Mouse (Mus musculus) forebrain, embryonic 16.5 days (tissue): Measurements from ENCODE around the gene Cep97. TPM values are rescaled to one million over a fixed set of nuclear protein-coding genes. Genes with fewer than 3 reads are reported as not detected.
"Not testable (repeated sequence)": the region's sequence is repeated elsewhere in the genome, so short reads cannot be mapped to it uniquely, and the experiment has no call there.

Experiments
- ATAC-seq: fragments of 200-750 bp; cut with Nextera tagmentation; 2 replicates; pipeline ENCODE4 v1.8.0; 2017; ENCODE audit warnings: mild to moderate bottlenecking, moderate library complexity
- H3K27ac ChIP-seq: fragments of 300-500 bp; sonication (generic); 2 replicates; pipeline ENCODE4 v1.5.1; 2014; ENCODE audit warnings: low read length, control low read depth
- H3K27me3 ChIP-seq: fragments of 300-500 bp; sonication (generic); replicated peaks from 2 replicates; pipeline ENCODE4 v1.6.1; 2014; ENCODE audit warnings: low read length; ENCODE audit not compliant: control insufficient read depth, insufficient read depth
- H3K36me3 ChIP-seq: fragments of 300-500 bp; sonication (generic); 2 replicates; pipeline ENCODE4 v1.6.1; 2014; ENCODE audit not compliant: control insufficient read depth, insufficient read depth
- H3K4me1 ChIP-seq: fragments of 300-500 bp; sonication (generic); replicated peaks from 2 replicates; pipeline ENCODE4 v1.6.1; 2014; ENCODE audit warnings: low read length; ENCODE audit not compliant: control insufficient read depth, insufficient read depth
- H3K4me2 ChIP-seq: fragments of 300-500 bp; sonication (generic); 2 replicates; pipeline ENCODE4 v1.6.1; 2014; ENCODE audit warnings: mild to moderate bottlenecking, low read length, control low read depth
- H3K4me3 ChIP-seq: fragments of 300-500 bp; sonication (generic); replicated peaks from 2 replicates; pipeline ENCODE4 v1.5.1; 2014; ENCODE audit warnings: mild to moderate bottlenecking, low read length, control low read depth
- H3K9ac ChIP-seq: fragments of 300-500 bp; sonication (generic); replicated peaks from 2 replicates; pipeline ENCODE4 v1.6.1; 2014; ENCODE audit warnings: low read depth, low read length, control low read depth
- H3K9me3 ChIP-seq: fragments of 300-500 bp; sonication (generic); 2 replicates; pipeline ENCODE4 v1.6.1; 2016; ENCODE audit warnings: low read length; ENCODE audit not compliant: control insufficient read depth
- WGBS: fragments of 180-500 bp; shearing (Covaris S2); extraction: QIAGEN DNeasy Blood & Tissue Kit; methylation state at CpG from one replicate; pipeline ENCODE4 v1.1.7; 2014; 5-methylcytosine and 5-hydroxymethylcytosine counted together
- polyA plus RNA-seq: library from polyadenylated mRNA; unstranded; fragments of >200 nt; fragmentation: Nextera tagmentation; extraction: Ambion mirVana; gene quantifications from 2 replicates; pipeline ENCODE4 v1.2.1, GENCODE M21; 2015

Cep97 gene
- polyA plus RNA-seq, 1 experiment from 2014 or later = 19.4 TPM

DNA sequence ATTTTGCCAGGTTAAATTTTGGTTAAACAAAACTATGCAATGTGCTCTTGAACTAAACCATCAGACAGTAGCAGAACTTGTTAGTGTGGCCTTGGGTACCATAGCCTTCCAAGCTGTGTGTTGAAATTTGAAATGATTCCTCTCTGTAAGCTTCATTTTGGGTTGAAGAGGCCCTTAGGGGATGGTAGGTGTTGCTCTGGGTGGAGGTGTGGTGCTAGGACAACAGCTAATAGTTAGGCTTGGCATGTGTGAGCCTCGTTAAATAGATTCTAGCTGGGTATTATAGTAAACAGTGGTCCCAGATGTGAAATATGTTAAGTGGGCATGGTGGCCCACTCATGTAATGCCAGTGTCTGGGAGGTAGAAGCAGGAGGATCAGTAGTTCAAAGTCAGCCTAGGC is 32.6 kb upstream of the Cep97 start:
- Histone ChIP-seq H3K27ac (no peak overlapping the region), H3K9ac (peak overlapping the region; percentile 66), H3K4me2 (peak overlapping the region; percentile 91), H3K9me3 (no peaks in the 10 kb centered on the region), H3K4me1 (peaks cover 7% of the 10 kb centered on the region), H3K27me3 (no peaks in the 10 kb centered on the region), H3K36me3 (peaks cover 18% of the 10 kb centered on the region), H3K4me3 (peak overlapping the region; percentile 54)
- no peak for ATAC-seq
- WGBS = 12% methylated on average over 1 of the region's 1 CpGs

DNA sequence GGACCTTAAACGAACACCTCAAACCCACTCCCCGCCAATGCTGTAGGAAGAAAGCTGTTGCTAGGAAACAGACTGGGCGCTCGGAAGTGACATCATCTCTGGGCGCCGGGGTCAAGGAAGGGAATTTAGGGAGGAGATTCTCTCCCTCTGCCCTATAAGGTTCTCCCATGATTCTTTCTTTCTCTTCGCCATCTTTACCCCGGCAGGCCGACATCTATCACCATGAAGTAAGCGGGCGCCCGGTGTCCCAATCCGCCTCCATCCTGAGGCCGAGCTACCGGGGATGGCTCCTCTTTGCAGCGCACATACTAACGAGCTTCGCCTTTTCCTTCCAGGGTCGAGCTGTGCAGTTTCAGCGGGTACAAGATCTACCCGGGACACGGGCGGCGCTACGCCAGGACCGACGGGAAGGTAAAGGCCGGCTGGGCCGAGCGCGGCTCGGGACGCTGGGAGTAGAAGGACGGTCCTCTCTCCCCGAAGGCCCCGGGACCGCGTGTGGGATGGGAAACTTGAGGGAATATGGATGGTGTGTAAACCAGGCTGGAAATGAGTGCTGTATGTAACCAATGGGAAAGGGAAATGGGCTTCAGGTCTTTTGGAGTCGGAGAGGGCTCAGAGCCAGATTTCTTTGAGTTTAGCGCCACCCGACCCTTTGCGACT is 31.7 kb upstream of the Cep97 start, which contains the start of gene Rpl24:
TSS of gene Rpl24 (plus strand) at position 64 of the 660 bp plus-strand sequence.
- peak within 1 kb of the TSS; percentile 66 for H3K9ac ChIP-seq
- no peaks in the 10 kb centered on the region for H3K27me3 ChIP-seq
- H3K4me2 ChIP-seq = peak within 1 kb of the TSS; percentile 91
- peak; percentile 97 for ATAC-seq
- H3K9me3 ChIP-seq = no peaks in the 10 kb centered on the region
- peaks cover 7% of the 10 kb centered on the region for H3K4me1 ChIP-seq
- peak within 1 kb of the TSS; percentile 54 for H3K4me3 ChIP-seq
- peaks cover 16% of the 10 kb centered on the region for H3K36me3 ChIP-seq
- peak within 1 kb of the TSS; percentile 79 for H3K27ac ChIP-seq
- WGBS = under 1% methylated on average over 42 of the region's 42 CpGs

DNA sequence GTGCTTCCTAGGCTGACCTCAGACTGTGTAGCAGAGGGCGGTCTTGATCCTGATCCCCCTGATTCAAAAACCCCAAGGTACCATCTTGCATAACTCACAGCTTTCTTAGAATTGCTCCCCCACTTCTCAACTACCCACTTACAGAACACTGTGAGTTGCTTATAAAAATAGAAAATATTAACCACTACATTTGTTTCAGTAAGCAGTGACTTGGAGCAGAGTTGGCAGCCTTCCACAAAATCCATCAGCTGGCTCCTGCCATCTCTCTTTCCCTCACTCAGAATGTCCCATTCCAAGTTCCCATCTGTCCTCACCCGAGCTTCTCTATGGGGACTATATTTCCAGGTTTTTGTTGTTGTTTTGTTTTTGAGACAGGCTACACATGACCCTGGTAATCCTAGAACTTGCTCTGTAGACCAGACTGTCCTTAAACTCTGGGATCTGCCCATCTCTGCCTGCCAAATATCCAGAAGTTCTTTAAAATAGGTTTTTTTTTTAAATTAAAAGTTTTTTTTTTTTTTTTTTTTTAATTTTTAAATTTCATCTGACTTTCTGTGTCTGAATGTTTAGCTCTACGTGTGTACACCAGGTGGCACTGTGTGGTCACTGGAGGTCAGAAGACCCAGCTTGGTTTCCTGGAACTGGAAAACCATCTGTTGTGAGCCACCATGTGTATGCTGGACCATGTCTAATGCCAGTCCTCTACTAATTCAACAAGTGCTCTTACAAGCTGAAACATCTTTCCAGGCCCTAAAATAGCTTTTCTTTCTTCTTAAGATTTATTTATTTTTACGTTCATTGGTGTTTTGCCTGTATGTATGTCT is 29.7 kb upstream of the Cep97 start:
- Histone ChIP-seq H3K27ac (no peak overlapping the region), H3K4me3 (no peak overlapping the region), H3K27me3 (no peaks in the 10 kb centered on the region), H3K4me1 (peaks cover 7% of the 10 kb centered on the region), H3K4me2 (no peak overlapping the region), H3K36me3 (no peaks in the 10 kb centered on the region; the same call in 1 of the 2 replicates), H3K9ac (no peak overlapping the region), H3K9me3 (no peaks in the 10 kb centered on the region)
- no peak for ATAC-seq
- 58% methylated on average over 4 of the region's 4 CpGs for WGBS

DNA sequence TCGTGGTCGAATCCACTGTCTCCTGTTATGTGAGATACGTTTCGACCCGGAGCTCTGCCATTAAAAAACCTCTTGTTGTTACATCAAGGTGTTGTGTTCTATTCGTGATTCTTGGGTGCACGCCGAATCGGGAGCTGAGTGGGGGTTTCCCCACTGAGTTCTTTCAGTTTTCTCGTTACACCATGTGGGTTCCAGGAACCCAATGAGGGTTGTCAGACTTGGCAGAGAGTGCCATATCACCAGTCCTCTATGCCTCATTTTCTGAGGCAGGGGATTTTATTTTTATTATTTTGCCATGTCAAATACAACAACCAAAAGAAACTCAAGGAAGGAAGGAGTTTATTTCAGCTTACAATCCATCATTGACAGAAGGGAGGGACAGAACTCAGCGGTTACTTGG is 28.4 kb upstream of the Cep97 start:
- not testable (repeated sequence) for H3K27me3 ChIP-seq, H3K9me3 ChIP-seq, H3K4me1 ChIP-seq, H3K27ac ChIP-seq, H3K36me3 ChIP-seq, H3K9ac ChIP-seq, H3K4me2 ChIP-seq, H3K4me3 ChIP-seq, ATAC-seq
- 81% methylated on average over 6 of the region's 11 CpGs for WGBS

DNA sequence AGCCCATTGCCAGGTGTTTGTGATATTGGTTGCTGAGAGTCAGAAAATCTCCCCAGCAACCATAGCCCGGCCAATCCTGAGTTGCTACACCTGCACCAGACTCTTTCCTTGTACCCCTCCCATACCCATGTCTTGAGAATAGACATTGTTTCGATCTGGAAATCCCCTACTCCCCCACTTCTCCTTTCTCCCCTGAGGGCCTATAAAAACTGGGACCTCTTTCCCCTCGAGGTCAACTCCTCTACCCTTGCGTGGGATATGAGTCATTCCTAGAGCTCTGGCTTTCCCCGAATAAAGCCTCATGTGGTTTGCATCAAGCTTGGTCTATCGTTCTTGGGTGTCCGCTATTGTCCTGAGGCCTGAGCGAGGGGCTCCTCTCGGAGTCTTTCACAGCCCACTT is 19.5 kb upstream of the Cep97 start:
- not testable (repeated sequence) for H3K27ac ChIP-seq, H3K9me3 ChIP-seq, H3K36me3 ChIP-seq, H3K27me3 ChIP-seq, H3K4me2 ChIP-seq, H3K4me3 ChIP-seq, H3K4me1 ChIP-seq, H3K9ac ChIP-seq, ATAC-seq
- WGBS = 96% methylated on average over 9 of the region's 9 CpGs

DNA sequence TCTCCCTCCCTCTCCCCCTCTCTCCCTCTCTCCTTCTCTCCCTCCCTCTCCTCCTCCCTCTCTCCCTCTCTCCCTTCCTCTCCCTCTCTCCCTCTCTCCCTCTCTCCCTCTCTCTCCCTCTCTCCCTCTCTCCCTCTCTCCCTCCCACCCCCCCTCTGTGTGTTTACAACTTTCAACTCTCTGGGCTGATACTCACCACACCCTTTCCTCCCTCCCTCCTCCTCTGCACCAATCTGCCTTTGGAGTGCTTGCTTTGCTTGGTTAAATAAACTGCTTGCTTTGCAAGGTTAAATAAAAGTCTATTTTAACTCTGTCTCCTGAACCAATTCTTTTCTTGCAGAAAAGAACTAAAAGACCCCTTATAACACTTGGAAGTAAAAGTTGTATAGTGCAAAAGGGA is 18.1 kb upstream of the Cep97 start:
- no peaks in the 10 kb centered on the region for H3K27me3 ChIP-seq

DNA sequence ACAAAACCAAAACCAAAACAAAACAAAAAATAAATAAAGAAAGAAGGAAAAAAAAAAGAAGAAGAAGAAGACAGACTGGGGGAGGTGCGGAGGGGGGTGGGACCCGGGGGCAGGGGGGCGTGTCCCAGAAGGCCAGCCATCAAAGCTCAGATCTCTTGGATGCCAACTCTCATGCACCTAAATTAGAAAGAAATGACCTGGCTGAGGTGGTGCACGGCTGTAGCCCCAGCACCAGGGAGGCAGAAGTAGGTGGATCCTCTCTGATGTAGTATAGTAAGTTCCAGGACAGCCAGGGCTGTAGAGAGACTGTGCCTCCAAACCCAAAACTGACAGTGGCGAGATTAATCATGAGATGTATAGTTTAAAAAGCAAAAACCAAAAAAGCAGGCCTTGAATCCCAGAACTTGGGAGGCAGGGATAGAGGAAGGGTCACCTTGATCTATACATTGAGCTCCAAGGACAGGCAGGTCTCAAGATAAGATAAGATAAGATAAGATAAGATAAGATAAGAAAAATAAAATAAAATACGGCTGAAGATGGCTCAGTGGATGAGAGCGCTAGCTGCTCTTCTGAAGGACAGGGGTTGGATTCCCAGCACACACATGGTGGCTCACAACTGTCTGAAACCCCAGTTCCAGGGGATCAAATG is 17.1 kb upstream of the Cep97 start:
- no peaks in the 10 kb centered on the region for H3K36me3 ChIP-seq
- H3K27me3 ChIP-seq = no peaks in the 10 kb centered on the region
- H3K4me2 ChIP-seq = no peak overlapping the region
- no peak overlapping the region for H3K9ac ChIP-seq
- no peaks in the 10 kb centered on the region for H3K4me1 ChIP-seq
- no peaks in the 10 kb centered on the region for H3K9me3 ChIP-seq
- ATAC-seq = no peak
- no peak overlapping the region for H3K4me3 ChIP-seq
- no peak overlapping the region for H3K27ac ChIP-seq
- 81% methylated on average over 7 of the region's 7 CpGs for WGBS

More for the DNA sequence above, 18.1 kb upstream of the Cep97 start:
- no peaks in the 10 kb centered on the region for H3K36me3 ChIP-seq
- H3K4me3 ChIP-seq = no peak overlapping the region
- no peak overlapping the region for H3K9ac ChIP-seq
- H3K9me3 ChIP-seq = no peaks in the 10 kb centered on the region
- no peak overlapping the region for H3K4me2 ChIP-seq
- no peaks in the 10 kb centered on the region for H3K4me1 ChIP-seq
- no peak for ATAC-seq
- no peak overlapping the region for H3K27ac ChIP-seq

DNA sequence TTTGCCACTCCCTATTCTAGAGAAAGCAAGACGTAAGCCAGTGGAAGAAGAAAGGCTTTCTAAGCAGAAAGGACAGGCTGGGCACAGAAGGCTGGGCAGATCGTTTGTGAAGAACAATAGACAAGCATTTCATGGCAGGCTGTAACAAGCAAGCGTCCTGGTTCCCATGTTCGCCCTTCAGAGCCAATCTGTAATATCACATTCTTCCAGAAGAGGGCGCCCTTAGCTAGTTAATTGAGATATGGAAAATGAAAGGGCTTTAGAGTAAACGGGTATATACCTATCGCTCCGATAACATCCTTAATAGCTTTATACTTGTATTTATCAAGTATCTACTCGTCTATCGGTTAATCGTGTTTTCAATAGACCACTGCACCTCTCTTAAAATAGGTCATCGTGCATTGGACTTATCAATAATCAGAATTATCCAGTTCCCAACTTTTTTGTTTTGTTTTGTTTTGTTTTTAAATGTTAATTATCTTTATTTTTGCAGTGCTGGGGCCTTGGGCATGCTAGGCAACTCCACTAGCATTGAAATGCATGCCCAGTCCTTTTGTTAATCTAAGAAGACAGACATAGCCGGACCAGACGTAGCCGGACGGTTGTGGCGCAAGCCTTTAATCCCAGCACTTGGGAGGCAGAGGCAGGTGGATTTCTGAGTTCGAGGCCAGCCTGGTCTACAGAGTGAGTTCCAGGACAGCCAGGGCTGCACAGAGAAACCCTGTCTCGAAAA is 16.5 kb upstream of the Cep97 start:
- Histone ChIP-seq H3K4me2 (no peak overlapping the region), H3K36me3 (no peaks in the 10 kb centered on the region), H3K9me3 (no peaks in the 10 kb centered on the region), H3K9ac (no peak overlapping the region; the same call in 1 of the 2 replicates), H3K4me3 (no peak overlapping the region), H3K4me1 (no peaks in the 10 kb centered on the region), H3K27ac (no peak overlapping the region), H3K27me3 (no peaks in the 10 kb centered on the region)
- 36% methylated on average over 19 of the region's 19 CpGs for WGBS
- peak; percentile 83 for ATAC-seq

DNA sequence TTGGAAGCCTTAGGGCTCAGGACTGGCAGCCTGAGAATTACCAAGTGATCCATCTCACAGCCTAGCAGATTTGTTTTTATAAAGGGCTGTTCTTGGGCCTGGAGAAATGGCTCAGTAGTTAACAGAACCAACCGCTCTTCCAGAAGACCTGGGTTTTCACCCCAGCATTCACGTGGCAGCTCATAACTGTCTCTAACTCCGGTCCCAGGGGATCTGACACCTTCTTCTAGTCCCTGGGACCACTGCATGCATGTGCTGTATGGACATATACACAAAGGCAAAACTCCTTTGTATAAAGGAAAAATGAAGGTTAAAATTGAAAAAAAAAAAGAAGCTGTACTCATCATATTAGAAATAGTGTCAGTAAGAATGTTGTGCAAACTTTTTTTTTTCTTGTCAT is 15.8 kb upstream of the Cep97 start:
- H3K4me1 ChIP-seq = no peaks in the 10 kb centered on the region
- peak; percentile 38; the same call in 1 of the 2 replicates for ATAC-seq
- no peaks in the 10 kb centered on the region for H3K36me3 ChIP-seq
- H3K4me2 ChIP-seq = no peak overlapping the region
- WGBS = 71% methylated on average over 3 of the region's 3 CpGs
- H3K4me3 ChIP-seq = no peak overlapping the region
- no peak overlapping the region for H3K27ac ChIP-seq
- H3K27me3 ChIP-seq = no peaks in the 10 kb centered on the region
- no peaks in the 10 kb centered on the region for H3K9me3 ChIP-seq
- no peak overlapping the region for H3K9ac ChIP-seq
